Mouse (Mus musculus) v-Abl transformed pro-B cells (cell line): ENCODE data around the gene Nmnat2.

Source experiments
- in situ Hi-C, 2 experiments: fragments of 400-800 bp; cut with MboI; formaldehyde crosslinking; loops; one replicate each; pipeline ENCODE4 v1.15.1; 2025; ENCODE audit not compliant: unreplicated experiment in 2 of 2

Gene Nmnat2

DNA sequence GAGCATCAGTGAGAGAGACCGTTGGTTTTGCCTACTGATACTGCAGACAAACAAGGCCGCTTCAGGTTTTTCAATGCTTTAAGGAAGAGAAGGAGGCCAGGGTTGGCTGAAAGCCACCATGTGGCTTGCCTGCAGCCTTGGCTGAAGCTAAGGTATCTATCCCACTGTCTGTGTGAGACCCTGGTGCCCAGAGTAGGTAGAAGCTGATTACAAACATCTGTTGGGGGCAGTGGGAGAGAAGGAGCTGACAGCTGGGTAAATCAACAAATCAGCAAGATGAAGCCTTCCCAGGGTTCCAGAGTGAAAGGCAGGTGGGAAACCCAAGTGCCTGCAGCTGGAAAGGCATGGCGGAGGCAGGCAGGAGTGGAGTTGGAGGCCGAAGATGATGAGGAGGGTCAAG is 136.0 kb downstream of the Nmnat2 start:
- in situ Hi-C loops, result loop anchor here (5.0 to 10.0 kb wide), 3 partner anchors 304 to 566 kb away; no protein-coding TSS in a partner anchor

DNA sequence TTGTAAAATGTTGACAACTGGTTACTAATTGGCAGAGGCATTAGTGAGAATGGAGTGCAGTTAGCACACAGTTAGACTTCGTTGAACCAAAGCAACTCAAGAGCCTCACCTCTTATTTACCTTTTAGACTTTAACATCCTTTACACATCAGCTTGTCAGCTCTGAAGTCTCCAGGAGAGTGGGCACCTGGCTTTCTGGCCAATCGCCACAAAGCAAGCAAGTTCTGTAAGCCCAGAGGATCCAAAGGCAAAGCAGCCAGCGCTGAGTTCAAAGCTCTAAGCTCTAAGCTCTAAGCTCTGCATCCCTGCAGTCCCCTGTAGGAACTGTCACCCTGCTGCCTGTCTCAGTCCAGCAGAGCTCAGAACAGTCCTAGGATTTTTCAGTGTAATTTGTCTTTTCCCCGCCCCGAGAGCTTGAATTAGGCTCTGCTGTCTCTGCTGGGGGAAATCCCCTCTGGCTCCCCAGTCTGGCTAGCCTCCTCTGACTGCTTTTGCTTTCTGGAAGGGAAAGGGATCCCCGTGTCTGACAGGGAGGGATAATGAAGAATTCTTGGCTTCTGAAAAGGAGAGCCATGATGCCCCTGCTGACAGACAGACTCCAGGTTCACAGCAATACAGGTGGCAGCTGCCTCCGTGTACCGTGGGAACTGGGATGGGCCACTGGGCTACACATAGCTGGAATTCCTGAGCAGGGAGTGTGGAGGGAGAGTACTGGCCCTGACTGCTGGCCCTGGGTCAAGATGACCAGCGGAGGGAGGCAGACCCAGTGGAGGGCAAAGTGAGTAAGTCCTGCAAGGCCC is 136.8 kb downstream of the Nmnat2 start:
- in situ Hi-C loops, result loop anchor here (5.0 to 10.0 kb wide), 3 partner anchors 304 to 567 kb away; no protein-coding TSS in a partner anchor

GRCm38 (mm10) chr1:153092237-153092975 is 137.6 kb downstream of the Nmnat2 start:
- in situ Hi-C loops, result loop anchor here (5.0 to 10.0 kb wide), 3 partner anchors 305 to 568 kb away; no protein-coding TSS in a partner anchor

DNA sequence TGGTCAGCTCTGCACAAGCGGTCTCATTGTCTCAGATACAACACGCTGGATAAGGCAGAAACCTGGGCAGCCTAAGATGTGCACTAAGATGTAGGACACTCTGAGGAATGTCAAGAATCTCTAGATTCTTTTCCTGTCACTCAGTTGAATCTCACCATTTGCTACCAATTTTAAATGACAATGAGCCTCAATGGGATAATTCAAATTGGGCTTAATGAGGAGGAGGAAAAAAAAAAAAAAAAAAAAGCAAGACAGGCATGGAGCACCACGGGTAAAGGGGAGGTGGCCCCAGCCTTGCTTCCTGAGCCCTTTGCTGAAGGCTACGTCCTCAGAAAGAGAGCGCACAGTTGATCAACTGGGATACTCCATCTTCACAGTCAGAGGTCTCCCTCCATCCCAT is 138.4 kb downstream of the Nmnat2 start:
- in situ Hi-C loops, result loop anchor here (5.0 to 10.0 kb wide), 3 partner anchors 306 to 568 kb away; no protein-coding TSS in a partner anchor

DNA sequence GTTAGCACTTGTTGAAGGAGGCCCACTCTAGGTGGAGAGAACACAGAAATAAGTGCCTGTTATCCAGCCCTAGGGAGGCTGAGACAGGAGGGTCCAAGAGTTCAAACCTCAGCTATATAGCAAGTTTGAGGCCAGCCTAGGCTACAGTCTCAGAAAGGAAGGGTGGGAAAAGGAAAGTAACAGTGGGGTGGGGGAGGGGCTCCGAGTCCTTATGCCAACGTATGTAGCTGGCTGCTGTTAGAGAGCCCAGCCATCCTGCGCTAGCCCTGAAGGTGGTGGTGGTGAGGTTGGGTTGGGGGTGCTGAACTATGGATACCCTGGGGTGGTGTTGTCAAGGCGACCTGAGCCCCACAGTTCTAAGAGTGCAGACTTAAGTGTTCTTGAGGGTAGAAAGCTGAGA is 138.8 kb downstream of the Nmnat2 start:
- in situ Hi-C loops, result loop anchor here (5.0 to 10.0 kb wide), 3 partner anchors 306 to 569 kb away; no protein-coding TSS in a partner anchor

GRCm38 (mm10) chr1:153094226-153095076 is 139.7 kb downstream of the Nmnat2 start:
- in situ Hi-C loops, result loop anchor here (5.0 to 10.0 kb wide), 3 partner anchors 307 to 570 kb away; no protein-coding TSS in a partner anchor

DNA sequence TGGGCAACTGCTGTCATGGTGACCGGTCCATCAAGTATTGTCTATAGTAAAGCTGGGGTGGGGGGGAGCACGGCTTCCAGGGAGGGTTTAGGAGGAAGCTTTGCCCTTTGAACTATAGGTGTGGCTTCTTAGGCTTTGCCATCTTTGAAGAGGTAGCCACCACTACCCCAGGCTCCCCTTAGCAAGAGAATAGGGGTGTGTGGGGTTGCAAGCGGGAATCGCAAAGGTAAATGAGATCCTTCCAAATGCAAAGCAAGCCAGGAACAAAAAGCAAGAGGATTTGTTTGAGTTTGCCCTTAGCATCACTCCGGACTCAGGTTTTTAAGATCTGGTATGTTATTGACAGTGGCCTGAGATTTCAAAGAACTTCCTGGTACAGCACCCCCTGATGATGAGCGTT is 140.5 kb downstream of the Nmnat2 start:
- in situ Hi-C loops, result loop anchor here (10.0 kb wide), 2 partner anchors 311 to 571 kb away; no protein-coding TSS in a partner anchor

DNA sequence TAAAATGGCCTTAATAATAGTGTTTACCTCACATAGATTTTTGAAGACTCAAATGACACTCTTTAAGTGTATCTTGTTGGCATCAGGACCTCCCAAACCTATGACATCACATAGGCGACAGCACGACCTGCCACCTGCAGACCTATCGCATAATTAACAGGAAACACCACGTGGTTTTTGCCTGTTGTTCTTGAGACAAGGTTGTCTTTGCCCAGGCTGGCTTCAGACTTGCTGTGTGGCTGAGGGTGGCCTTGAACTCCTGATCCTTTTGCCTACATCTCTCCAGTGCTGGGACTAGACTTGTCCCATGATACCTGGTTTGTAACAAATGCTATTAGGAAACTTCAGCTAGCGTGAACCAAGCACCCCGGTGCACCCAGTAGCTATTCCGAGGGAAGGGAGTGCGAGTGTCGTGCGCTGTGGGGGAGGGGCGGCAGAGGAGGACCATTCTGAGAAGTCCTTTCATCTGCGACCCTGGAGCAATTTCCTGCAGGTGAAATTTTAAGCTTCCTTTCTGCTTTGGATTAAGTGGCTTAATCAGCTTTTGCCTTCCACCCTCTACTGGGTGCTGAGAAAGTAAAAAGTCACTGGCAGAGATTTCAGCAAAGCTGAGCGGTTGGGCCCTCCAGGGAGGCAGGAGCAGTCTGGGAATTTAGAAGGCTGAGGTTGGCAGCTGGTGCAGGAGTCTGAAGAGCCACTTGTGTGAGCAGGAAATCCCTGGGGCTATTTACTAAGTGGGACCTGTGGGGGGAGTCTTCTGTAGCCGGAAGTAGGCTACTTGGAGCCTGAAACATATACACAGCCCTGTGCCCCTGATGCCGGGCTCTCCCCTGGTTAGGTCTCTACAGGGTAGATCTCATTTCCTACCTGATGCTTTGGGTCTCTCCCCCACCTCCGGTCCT is 141.3 kb downstream of the Nmnat2 start:
- in situ Hi-C loops, result loop anchor here (10.0 kb wide), 2 partner anchors 311 to 571 kb away; no protein-coding TSS in a partner anchor

- in situ Hi-C loops, result loop anchor here (10.0 kb wide), 2 partner anchors 312 to 572 kb away; no protein-coding TSS in a partner anchor
These were observed 142.4 kb downstream of the Nmnat2 start for GRCm38 (mm10) chr1:153097017-153097675.

DNA sequence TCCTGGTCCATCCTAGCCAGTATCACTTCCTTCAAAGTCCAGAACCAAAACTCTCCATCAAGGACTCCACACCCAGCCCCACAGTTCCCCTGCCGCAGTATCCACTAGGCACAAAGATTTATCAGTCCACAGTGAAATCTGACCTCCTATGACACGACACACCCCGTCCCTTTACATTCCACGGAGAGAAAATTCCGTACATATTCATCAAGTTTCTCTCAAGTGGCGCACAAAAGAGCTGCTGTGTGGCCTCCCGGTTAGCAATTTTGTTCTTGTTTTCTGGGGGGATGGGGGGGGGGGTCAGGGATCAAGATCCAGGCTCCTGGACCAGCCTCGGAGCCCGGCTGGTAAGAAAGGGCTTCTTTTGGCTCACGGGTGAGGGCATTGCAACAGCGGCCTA is 143.8 kb downstream of the Nmnat2 start:
- in situ Hi-C loops, result loop anchor here (10.0 kb wide), 2 partner anchors 314 to 574 kb away; no protein-coding TSS in a partner anchor

DNA sequence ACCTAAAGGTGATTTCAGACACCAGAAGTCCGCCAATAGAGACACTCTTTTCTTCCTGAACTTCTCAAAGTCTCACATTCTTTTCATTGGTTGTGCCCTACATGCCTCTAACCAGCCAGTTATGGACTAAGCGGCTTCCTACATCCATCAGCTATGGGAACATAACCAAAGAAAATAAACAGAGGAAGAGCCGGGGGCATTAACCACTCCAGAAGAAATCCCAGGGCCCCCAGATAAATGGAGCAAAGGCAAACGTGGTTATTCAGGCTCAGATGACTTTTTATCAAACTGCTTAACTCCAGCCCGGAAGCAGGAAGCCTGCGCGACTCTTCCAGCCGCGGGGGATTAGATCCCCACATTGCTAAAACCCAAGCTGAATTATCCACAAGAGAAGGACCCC is 146.1 kb downstream of the Nmnat2 start:
- in situ Hi-C loops, result loop anchor here (5.0 to 25.0 kb wide), 3 partner anchors 111 to 351 kb away; no protein-coding TSS in a partner anchor

DNA sequence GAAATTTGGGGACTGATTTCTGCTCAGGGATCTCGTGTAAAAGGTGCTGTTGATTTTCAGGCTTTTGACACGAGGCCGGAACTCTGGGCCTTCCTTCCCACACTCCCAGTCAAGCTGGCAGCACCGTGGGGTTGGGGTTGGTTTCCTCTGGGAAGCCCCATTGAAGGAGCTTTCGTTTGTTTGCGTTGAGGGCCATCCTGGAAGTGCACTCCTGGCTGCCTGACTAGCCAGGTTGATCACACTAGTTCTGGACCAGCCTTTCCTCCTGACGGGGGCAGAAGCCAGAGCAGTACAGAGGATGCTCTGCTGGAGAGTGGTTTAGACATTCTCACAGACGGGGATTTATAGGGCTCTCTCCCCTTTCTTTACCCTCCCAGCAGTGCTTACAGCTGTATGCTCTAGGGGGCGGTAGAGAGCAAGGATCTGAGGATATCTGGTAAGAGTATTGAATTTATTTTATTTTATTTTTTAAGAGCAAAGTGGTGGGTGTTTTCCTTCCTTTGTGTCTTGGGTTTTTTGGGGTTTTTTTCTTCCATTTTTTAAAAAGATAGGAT is 146.6 kb downstream of the Nmnat2 start:
- in situ Hi-C loops, result loop anchor here (5.0 to 25.0 kb wide), 3 partner anchors 111 to 351 kb away; no protein-coding TSS in a partner anchor

DNA sequence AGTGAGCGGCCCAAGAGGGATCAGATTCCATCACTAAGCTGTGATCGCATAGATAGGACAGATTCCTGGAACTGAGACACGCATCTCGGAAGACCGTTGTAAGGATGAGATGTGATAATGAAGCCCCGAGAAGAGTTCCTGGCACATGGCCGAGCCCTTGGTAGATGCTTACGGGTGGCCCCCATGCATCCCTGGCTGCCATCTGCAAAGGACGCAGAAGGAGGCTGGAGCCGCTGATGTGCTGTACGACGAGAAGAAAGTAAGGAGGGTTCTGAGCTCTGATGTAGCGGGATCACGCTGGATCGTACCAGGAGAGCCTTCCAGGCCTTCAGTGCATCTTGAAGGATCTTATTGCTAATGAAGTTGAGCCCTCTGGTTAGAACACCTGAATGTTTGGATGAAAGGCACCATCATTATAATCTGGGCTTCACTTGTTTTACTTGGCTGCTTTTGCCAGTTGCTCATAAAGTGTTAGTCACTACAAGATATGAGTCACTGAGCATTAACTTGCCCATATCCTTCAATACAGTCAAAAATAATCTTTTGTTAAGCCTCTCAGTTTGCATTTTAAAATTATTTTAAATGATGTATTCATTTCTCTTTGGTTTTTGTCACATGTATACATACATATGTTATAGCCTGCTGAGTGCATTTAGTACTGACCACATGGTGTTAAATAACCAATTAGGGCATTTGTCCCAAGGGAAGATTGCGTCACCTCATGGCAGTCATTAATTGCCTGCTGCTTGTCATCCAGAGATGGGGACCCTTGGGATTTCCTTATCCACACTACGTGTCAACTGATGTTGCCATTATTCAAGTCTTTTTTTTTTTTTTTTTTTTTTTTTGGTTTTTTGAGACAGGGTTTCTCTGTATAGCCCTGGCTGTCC is 147.7 kb downstream of the Nmnat2 start:
- in situ Hi-C loops, result loop anchor here (5.0 to 25.0 kb wide), 3 partner anchors 110 to 350 kb away; no protein-coding TSS in a partner anchor

- in situ Hi-C loops, result loop anchor here (5.0 to 25.0 kb wide), 3 partner anchors 109 to 349 kb away; no protein-coding TSS in a partner anchor
These were observed 148.4 kb downstream of the Nmnat2 start for GRCm38 (mm10) chr1:153103186-153103554.

DNA sequence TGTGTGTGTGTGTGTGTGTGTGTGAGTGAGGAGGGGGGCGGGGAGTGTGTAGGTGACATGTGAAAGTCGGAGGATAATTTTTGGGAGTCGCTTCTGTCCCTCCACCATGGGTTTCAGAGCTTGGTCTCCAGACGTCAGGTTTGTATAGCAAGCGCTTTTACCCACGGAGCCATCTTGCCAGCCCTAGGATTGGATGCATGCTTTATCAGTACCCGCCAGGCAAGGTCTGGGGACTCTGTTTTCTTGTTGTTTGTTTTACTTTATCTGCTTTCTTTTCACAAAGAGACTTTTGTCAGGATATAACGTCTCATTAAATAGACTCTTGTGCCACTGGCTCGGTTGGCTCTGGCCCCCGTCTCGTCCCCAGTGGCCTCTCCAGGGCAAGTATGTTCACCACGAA is 150.0 kb downstream of the Nmnat2 start:
- in situ Hi-C loops, result loop anchor here (5.0 to 25.0 kb wide), 3 partner anchors 107 to 347 kb away; no protein-coding TSS in a partner anchor

DNA sequence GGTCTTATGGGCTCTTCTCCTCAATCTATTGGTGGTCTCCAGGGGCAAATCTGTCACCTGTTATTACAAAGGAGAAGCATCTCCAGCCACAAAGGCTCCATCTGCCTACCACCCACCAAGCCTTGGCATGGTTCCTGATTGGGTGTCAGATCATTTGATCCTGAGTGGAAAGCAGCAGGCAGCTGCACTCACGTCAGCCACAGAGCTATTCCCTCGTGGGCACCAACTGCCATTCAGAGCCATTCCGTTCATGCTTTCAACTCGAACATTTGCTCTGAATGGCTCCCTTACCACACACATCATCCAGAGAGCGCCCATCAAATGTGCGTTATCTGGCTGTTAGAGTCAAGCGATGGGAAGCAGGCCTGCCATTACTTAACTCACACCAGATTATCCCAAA is 153.1 kb downstream of the Nmnat2 start:
- in situ Hi-C loops, result loop anchor here in 1 of 2 experiments (25.0 kb wide), 1 partner anchor 104 kb away; no protein-coding TSS in a partner anchor

- in situ Hi-C loops, result loop anchor here in 1 of 2 experiments (25.0 kb wide), 1 partner anchor 103 kb away; no protein-coding TSS in a partner anchor
These were observed 154.6 kb downstream of the Nmnat2 start for GRCm38 (mm10) chr1:153109346-153109745.
